Mouse (Mus musculus): ENCODE measurements around the gene Ndufaf7. TPM values are rescaled to one million over a fixed set of nuclear protein-coding genes. Genes with fewer than 3 reads are reported as not detected.

Ndufaf7 gene
- polyA plus RNA-seq (2012; rRNA removed), result 16.7 and 20.8 TPM in 2 replicates

- peak; percentile 98 for DNase-seq
- TF ChIP-seq CTCF (conservative IDR thresholded peaks at IDR 0.05; ENCODE audit: insufficient read depth, insufficient read length, low read depth, low read length) (no peak), POLR2A (IDR thresholded peaks at IDR 0.05; ENCODE audit: low read depth, low read length) (peak; percentile 35)
- Histone ChIP-seq H3K36me3 (ENCODE audit: control insufficient read depth, insufficient read depth, low read length) (peaks cover 4% of the 10 kb centered on the region), H3K4me3 (ENCODE audit: insufficient read depth, low read depth, low read length) (peak within 1 kb of the TSS; percentile 74), H3K27ac (ENCODE audit: insufficient read depth, low read depth, low read length) (no peak within 1 kb of the TSS; the same call in 1 of the 2 replicates), H3K4me1 (ENCODE audit: control insufficient read depth, insufficient read depth, low read length) (peaks cover 3% of the 10 kb centered on the region; the same call in 1 of the 2 replicates), H3K27me3 (replicated peaks; ENCODE audit: control insufficient read depth, insufficient read depth, low read length) (no peaks in the 10 kb centered on the region)
- WGBS, result under 1% methylated on average over 45 of the region's 45 CpGs
Observed at GRCm38 (mm10) chr17:78936466-78937228, at the start of gene Ndufaf7, which contains the start of gene Cebpz. TSS of gene Ndufaf7 (plus strand) at chr17:78937136. TSS of gene Cebpz (minus strand) at chr17:78937066.

- WGBS, result 89% methylated on average over 4 of the region's 4 CpGs
- no peak overlapping the region for H3K27ac ChIP-seq (ENCODE audit: insufficient read depth, low read depth, low read length)
- no peaks in the 10 kb centered on the region for H3K27me3 ChIP-seq (replicated peaks; ENCODE audit: control insufficient read depth, insufficient read depth, low read length)
- H3K4me1 ChIP-seq (ENCODE audit: control insufficient read depth, insufficient read depth, low read length), result no peaks in the 10 kb centered on the region
- no peaks in the 10 kb centered on the region for H3K36me3 ChIP-seq (ENCODE audit: control insufficient read depth, insufficient read depth, low read length)
- no peak for DNase-seq
- H3K4me3 ChIP-seq (ENCODE audit: insufficient read depth, low read depth, low read length), result no peak overlapping the region
- TF ChIP-seq POLR2A (IDR thresholded peaks at IDR 0.05; ENCODE audit: low read depth, low read length), result no peak
- no peak for TF ChIP-seq CTCF (conservative IDR thresholded peaks at IDR 0.05; ENCODE audit: insufficient read depth, insufficient read length, low read depth, low read length)
Observed at GRCm38 (mm10) chr17:78888554-78888953, 48.4 kb upstream of the Ndufaf7 start.

GRCm38 (mm10) chr17:78889184-78889583 lies 47.8 kb upstream of the Ndufaf7 start:
- no peaks in the 10 kb centered on the region for H3K4me1 ChIP-seq (ENCODE audit: control insufficient read depth, insufficient read depth, low read length)
- DNase-seq, result no peak
- no peak for TF ChIP-seq POLR2A (IDR thresholded peaks at IDR 0.05; ENCODE audit: low read depth, low read length)
- no peak for TF ChIP-seq CTCF (conservative IDR thresholded peaks at IDR 0.05; ENCODE audit: insufficient read depth, insufficient read length, low read depth, low read length)
- H3K27ac ChIP-seq (ENCODE audit: insufficient read depth, low read depth, low read length), result no peak overlapping the region
- H3K27me3 ChIP-seq (replicated peaks; ENCODE audit: control insufficient read depth, insufficient read depth, low read length), result no peaks in the 10 kb centered on the region
- H3K36me3 ChIP-seq (ENCODE audit: control insufficient read depth, insufficient read depth, low read length), result no peaks in the 10 kb centered on the region
- no peak overlapping the region for H3K4me3 ChIP-seq (ENCODE audit: insufficient read depth, low read depth, low read length)
- 50% methylated on average over 3 of the region's 3 CpGs for WGBS

- H3K36me3 ChIP-seq (ENCODE audit: control insufficient read depth, insufficient read depth, low read length), result no peaks in the 10 kb centered on the region
- H3K4me1 ChIP-seq (ENCODE audit: control insufficient read depth, insufficient read depth, low read length), result no peaks in the 10 kb centered on the region
- no peak for TF ChIP-seq POLR2A (IDR thresholded peaks at IDR 0.05; ENCODE audit: low read depth, low read length)
- TF ChIP-seq CTCF (conservative IDR thresholded peaks at IDR 0.05; ENCODE audit: insufficient read depth, insufficient read length, low read depth, low read length), result no peak
- 81% methylated on average over 9 of the region's 9 CpGs for WGBS
- no peaks in the 10 kb centered on the region for H3K27me3 ChIP-seq (replicated peaks; ENCODE audit: control insufficient read depth, insufficient read depth, low read length)
- no peak for DNase-seq
- no peak overlapping the region for H3K4me3 ChIP-seq (ENCODE audit: insufficient read depth, low read depth, low read length)
- H3K27ac ChIP-seq (ENCODE audit: insufficient read depth, low read depth, low read length), result no peak overlapping the region
Observed at GRCm38 (mm10) chr17:78891020-78891419, 45.9 kb upstream of the Ndufaf7 start.

GRCm38 (mm10) chr17:78894991-78895390 lies 41.9 kb upstream of the Ndufaf7 start:
- H3K4me3 ChIP-seq (ENCODE audit: insufficient read depth, low read depth, low read length), result no peak overlapping the region
- DNase-seq, result no peak
- H3K27ac ChIP-seq (ENCODE audit: insufficient read depth, low read depth, low read length), result no peak overlapping the region
- no peaks in the 10 kb centered on the region for H3K27me3 ChIP-seq (replicated peaks; ENCODE audit: control insufficient read depth, insufficient read depth, low read length)
- no peaks in the 10 kb centered on the region for H3K4me1 ChIP-seq (ENCODE audit: control insufficient read depth, insufficient read depth, low read length)
- no peaks in the 10 kb centered on the region for H3K36me3 ChIP-seq (ENCODE audit: control insufficient read depth, insufficient read depth, low read length)
- 76% methylated on average over 7 of the region's 7 CpGs for WGBS
- no peak for TF ChIP-seq POLR2A (IDR thresholded peaks at IDR 0.05; ENCODE audit: low read depth, low read length)

- H3K4me3 ChIP-seq (ENCODE audit: insufficient read depth, low read depth, low read length), result peak overlapping the region; percentile 35
- H3K4me1 ChIP-seq (ENCODE audit: control insufficient read depth, insufficient read depth, low read length), result no peaks in the 10 kb centered on the region
- no peaks in the 10 kb centered on the region for H3K36me3 ChIP-seq (ENCODE audit: control insufficient read depth, insufficient read depth, low read length)
- TF ChIP-seq CTCF (conservative IDR thresholded peaks at IDR 0.05; ENCODE audit: insufficient read depth, insufficient read length, low read depth, low read length) (peak; percentile 64), POLR2A (IDR thresholded peaks at IDR 0.05; ENCODE audit: low read depth, low read length) (no peak)
- DNase-seq, result peak; percentile 70
- no peaks in the 10 kb centered on the region for H3K27me3 ChIP-seq (replicated peaks; ENCODE audit: control insufficient read depth, insufficient read depth, low read length)
- no peak overlapping the region for H3K27ac ChIP-seq (ENCODE audit: insufficient read depth, low read depth, low read length)
- 7% methylated on average over 8 of the region's 8 CpGs for WGBS
Observed at GRCm38 (mm10) chr17:78895394-78895793, 41.5 kb upstream of the Ndufaf7 start.

- DNase-seq, result no peak
- H3K36me3 ChIP-seq (ENCODE audit: control insufficient read depth, insufficient read depth, low read length), result no peaks in the 10 kb centered on the region
- TF ChIP-seq CTCF (conservative IDR thresholded peaks at IDR 0.05; ENCODE audit: insufficient read depth, insufficient read length, low read depth, low read length) (no peak), POLR2A (IDR thresholded peaks at IDR 0.05; ENCODE audit: low read depth, low read length) (no peak)
- H3K27me3 ChIP-seq (replicated peaks; ENCODE audit: control insufficient read depth, insufficient read depth, low read length), result no peaks in the 10 kb centered on the region; the same call in 1 of the 2 replicates
- H3K4me3 ChIP-seq (ENCODE audit: insufficient read depth, low read depth, low read length), result no peak overlapping the region
- H3K4me1 ChIP-seq (ENCODE audit: control insufficient read depth, insufficient read depth, low read length), result no peaks in the 10 kb centered on the region
- 63% methylated on average over 2 of the region's 2 CpGs for WGBS
- H3K27ac ChIP-seq (ENCODE audit: insufficient read depth, low read depth, low read length), result no peak overlapping the region
Observed at GRCm38 (mm10) chr17:78903158-78903557, 33.8 kb upstream of the Ndufaf7 start.
